Mouse (Mus musculus) liver, postnatal 0 days (tissue): ENCODE measurements at regions not wholly inside any gene's neighbourhood (a gene's known extent, or its start where the extent isn't known, plus 50 kb on each side); places are given as distances from the start of the nearest gene placed in this dataset.

Source experiments
- ATAC-seq: fragments of 200-750 bp; cut with Nextera tagmentation; 2 replicates; pipeline ENCODE4 v1.8.0; 2017; ENCODE audit warnings: mild to moderate bottlenecking, moderate library complexity
- DNase-seq: peaks from one replicate; pipeline ENCODE4 v3.0.0-alpha.2; 2016
- H3K27ac ChIP-seq: fragments of 300-500 bp; sonication (generic); 2 replicates; pipeline ENCODE4 v1.5.1; 2014; ENCODE audit warnings: antibody characterized with exemption, moderate library complexity, mild to moderate bottlenecking, low read depth
- H3K27me3 ChIP-seq: fragments of 300-500 bp; sonication (generic); 2 replicates; pipeline ENCODE4 v1.6.1; 2014; ENCODE audit warnings: low read length, control low read depth, mixed read lengths; ENCODE audit not compliant: insufficient read depth
- H3K36me3 ChIP-seq: fragments of 300-500 bp; sonication (generic); replicated peaks from 2 replicates; pipeline ENCODE4 v1.6.1; 2014; ENCODE audit warnings: mild to moderate bottlenecking, control low read depth, low read length, moderate library complexity, mixed read lengths; ENCODE audit not compliant: insufficient read depth
- H3K4me1 ChIP-seq: fragments of 300-500 bp; sonication (generic); 2 replicates; pipeline ENCODE4 v1.6.1; 2014; ENCODE audit warnings: antibody characterized with exemption, mild to moderate bottlenecking, control low read depth; ENCODE audit not compliant: insufficient read depth
- H3K4me2 ChIP-seq: fragments of 300-500 bp; sonication (generic); 2 replicates; pipeline ENCODE4 v1.6.1; 2014; ENCODE audit warnings: low read depth, mild to moderate bottlenecking, low read length, moderate library complexity, mixed read lengths
- H3K4me3 ChIP-seq: fragments of 300-500 bp; sonication (generic); 2 replicates; pipeline ENCODE4 v1.5.1; 2014; ENCODE audit warnings: low read depth, low read length
- H3K9ac ChIP-seq: fragments of 300-500 bp; sonication (generic); replicated peaks from 2 replicates; pipeline ENCODE4 v1.6.1; 2014; ENCODE audit warnings: mild to moderate bottlenecking, moderate library complexity
- H3K9me3 ChIP-seq: fragments of 300-500 bp; sonication (generic); 2 replicates; pipeline ENCODE4 v1.6.1; 2016; ENCODE audit warnings: mild to moderate bottlenecking, control low read depth, low read length, mixed read lengths
- CTCF ChIP-seq: sonication (generic); IDR thresholded peaks from 2 replicates; pipeline ENCODE4 v1.5.1; 2016; ENCODE audit warnings: antibody characterized with exemption, low read depth
- EP300 ChIP-seq: IDR thresholded peaks from 2 replicates; pipeline ENCODE4 v1.6.1; 2016; ENCODE audit warnings: antibody characterized with exemption, low read depth, mild to moderate bottlenecking
- WGBS: fragments of 180-500 bp; shearing (Covaris S2); extraction: QIAGEN DNeasy Blood & Tissue Kit; methylation state at CpG from one replicate; pipeline ENCODE4 v1.1.7; 2014; ENCODE audit not compliant: insufficient replicate concordance; 5-methylcytosine and 5-hydroxymethylcytosine counted together

- no peaks in the 10 kb centered on the region for H3K4me1 ChIP-seq
- H3K4me2 ChIP-seq: no peak overlapping the region
- no peaks in the 10 kb centered on the region for H3K27me3 ChIP-seq
- TF ChIP-seq EP300: no peak
- no peak for TF ChIP-seq CTCF
- DNase-seq: no peak
- H3K36me3 ChIP-seq: no peaks in the 10 kb centered on the region
- WGBS: 77% methylated on average over 5 of the region's 5 CpGs
- no peak overlapping the region for H3K9ac ChIP-seq
- H3K27ac ChIP-seq: no peak overlapping the region
- H3K4me3 ChIP-seq: no peak overlapping the region
- no peak for ATAC-seq
- H3K9me3 ChIP-seq: no peaks in the 10 kb centered on the region
These were observed 126.0 kb upstream of the Syt13 start for GRCm38 (mm10) chr2:92788875-92789274.

- Histone ChIP-seq H3K4me2 (no peak overlapping the region), H3K4me3 (no peak overlapping the region), H3K36me3 (no peaks in the 10 kb centered on the region), H3K4me1 (no peaks in the 10 kb centered on the region), H3K9ac (no peak overlapping the region), H3K27ac (no peak overlapping the region), H3K27me3 (no peaks in the 10 kb centered on the region), H3K9me3 (no peaks in the 10 kb centered on the region)
- no peak for ATAC-seq
- no peak for TF ChIP-seq CTCF
- 80% methylated on average over 2 of the region's 2 CpGs for WGBS
- DNase-seq: no peak
These were observed 124.5 kb upstream of the Syt13 start for GRCm38 (mm10) chr2:92790374-92790773.

- no peaks in the 10 kb centered on the region for H3K4me1 ChIP-seq
- no peak overlapping the region for H3K4me3 ChIP-seq
- peaks cover 2% of the 10 kb centered on the region; the same call in 1 of the 2 replicates for H3K27me3 ChIP-seq
- no peak for ATAC-seq
- no peaks in the 10 kb centered on the region for H3K36me3 ChIP-seq
- no peak overlapping the region for H3K9ac ChIP-seq
- no peak for DNase-seq
- WGBS: 83% methylated on average over 4 of the region's 4 CpGs
- H3K4me2 ChIP-seq: no peak overlapping the region
- no peaks in the 10 kb centered on the region for H3K9me3 ChIP-seq
- no peak for TF ChIP-seq EP300
- no peak for TF ChIP-seq CTCF
- H3K27ac ChIP-seq: no peak overlapping the region
These were observed 115.1 kb upstream of the Syt13 start for GRCm38 (mm10) chr2:92799770-92800169.

- Histone ChIP-seq H3K36me3 (no peaks in the 10 kb centered on the region), H3K27me3 (peaks cover 2% of the 10 kb centered on the region; the same call in 1 of the 2 replicates), H3K9ac (no peak overlapping the region), H3K4me3 (no peak overlapping the region), H3K9me3 (no peaks in the 10 kb centered on the region), H3K27ac (no peak overlapping the region), H3K4me2 (no peak overlapping the region), H3K4me1 (no peaks in the 10 kb centered on the region)
- no peak for ATAC-seq
- no peak for TF ChIP-seq EP300
- no peak for TF ChIP-seq CTCF
- no peak for DNase-seq
- 72% methylated on average over 5 of the region's 5 CpGs for WGBS
These were observed 114.2 kb upstream of the Syt13 start for GRCm38 (mm10) chr2:92800667-92801066.

GRCm38 (mm10) chr2:92804916-92805315, 110.0 kb upstream of the Syt13 start:
- no peak overlapping the region for H3K9ac ChIP-seq
- no peak overlapping the region for H3K4me2 ChIP-seq
- no peak overlapping the region for H3K4me3 ChIP-seq
- WGBS: 81% methylated on average over 1 of the region's 1 CpGs
- peaks cover 2% of the 10 kb centered on the region; the same call in 1 of the 2 replicates for H3K27me3 ChIP-seq
- ATAC-seq (no peak), DNase-seq (no peak)
- no peaks in the 10 kb centered on the region for H3K9me3 ChIP-seq
- no peaks in the 10 kb centered on the region for H3K36me3 ChIP-seq
- H3K4me1 ChIP-seq: no peaks in the 10 kb centered on the region
- no peak overlapping the region for H3K27ac ChIP-seq
- TF ChIP-seq CTCF: no peak
- TF ChIP-seq EP300: no peak

- no peak for DNase-seq
- H3K27ac ChIP-seq: no peak overlapping the region
- TF ChIP-seq EP300 (no peak), CTCF (no peak)
- no peak for ATAC-seq
- no peak overlapping the region for H3K9ac ChIP-seq
- no peak overlapping the region for H3K4me3 ChIP-seq
- no peak overlapping the region for H3K4me2 ChIP-seq
- H3K36me3 ChIP-seq: no peaks in the 10 kb centered on the region
- H3K27me3 ChIP-seq: peaks cover 2% of the 10 kb centered on the region; the same call in 1 of the 2 replicates
- no peaks in the 10 kb centered on the region for H3K4me1 ChIP-seq
- 36% methylated on average over 4 of the region's 4 CpGs for WGBS
- no peaks in the 10 kb centered on the region for H3K9me3 ChIP-seq
These were observed 109.1 kb upstream of the Syt13 start for GRCm38 (mm10) chr2:92805761-92806160.

- DNase-seq: no peak
- 21% methylated on average over 7 of the region's 7 CpGs for WGBS
- ATAC-seq: no peak
These were observed 108.3 kb upstream of the Syt13 start for GRCm38 (mm10) chr2:92806481-92807195.

More at GRCm38 (mm10) chr2:92806481-92807195, 108.3 kb upstream of the Syt13 start:
- H3K36me3 ChIP-seq: no peaks in the 10 kb centered on the region
- H3K4me2 ChIP-seq: no peak overlapping the region
- H3K27me3 ChIP-seq: peaks cover 2% of the 10 kb centered on the region; the same call in 1 of the 2 replicates
- no peaks in the 10 kb centered on the region for H3K9me3 ChIP-seq
- no peaks in the 10 kb centered on the region for H3K4me1 ChIP-seq
- TF ChIP-seq CTCF (no peak), EP300 (no peak)
- no peak overlapping the region for H3K9ac ChIP-seq
- H3K27ac ChIP-seq: no peak overlapping the region
- no peak overlapping the region for H3K4me3 ChIP-seq
